Mouse (Mus musculus) kidney, adult 18-20 months (tissue): Measurements from ENCODE around the gene Rhpn2.
"Not testable (repeated sequence)": the region's sequence is repeated elsewhere in the genome, so short reads cannot be mapped to it uniquely, and the experiment has no call there.

Experiments used
- DNase-seq: peaks from one replicate; pipeline ENCODE4 v3.0.0; 2021

The Rhpn2 gene

GRCm38 (mm10) chr7:35333692-35334526 is at the start of gene Rhpn2:
TSS of gene Rhpn2 (plus strand) at chr7:35334170.
- peak; percentile 100 for DNase-seq

- DNase-seq: no peak
These were observed 40.5 kb upstream of the Rhpn2 start for GRCm38 (mm10) chr7:35293464-35293863.

DNA sequence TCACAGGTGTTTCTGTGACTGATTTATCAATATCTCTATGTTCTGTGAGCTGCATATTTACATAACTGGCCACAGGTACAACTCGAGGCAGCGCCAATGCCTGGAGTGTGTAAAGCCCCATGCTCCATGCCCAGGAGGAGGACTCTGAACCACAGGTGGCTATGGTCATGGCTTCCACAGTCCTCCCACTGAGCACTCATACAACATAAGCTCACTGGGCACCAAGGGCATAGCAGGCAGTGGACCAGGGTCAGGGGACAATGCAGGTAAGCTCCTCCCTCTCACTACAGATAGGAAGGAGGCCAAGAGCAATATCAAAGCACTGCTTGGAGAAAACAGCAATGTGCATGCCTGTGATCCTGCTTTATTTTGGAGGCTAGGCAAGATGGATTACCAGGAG is 38.3 kb upstream of the Rhpn2 start:
- DNase-seq: no peak

- DNase-seq: no peak
These were observed 36.1 kb upstream of the Rhpn2 start for GRCm38 (mm10) chr7:35297886-35298285.

- peak; percentile 34 for DNase-seq
These were observed 34.3 kb upstream of the Rhpn2 start for GRCm38 (mm10) chr7:35299656-35300055.

- no peak for DNase-seq
These were observed 33.2 kb upstream of the Rhpn2 start for GRCm38 (mm10) chr7:35300792-35301191.

- no peak for DNase-seq
These were observed 22.8 kb upstream of the Rhpn2 start for GRCm38 (mm10) chr7:35311214-35311613.

GRCm38 (mm10) chr7:35314156-35314555 is 19.8 kb upstream of the Rhpn2 start:
- no peak for DNase-seq

- peak; percentile 98 for DNase-seq
These were observed 16.0 kb upstream of the Rhpn2 start, which contains the start of gene Gpatch1 for GRCm38 (mm10) chr7:35317729-35318609. TSS of gene Gpatch1 (minus strand) at chr7:35318440.

DNA sequence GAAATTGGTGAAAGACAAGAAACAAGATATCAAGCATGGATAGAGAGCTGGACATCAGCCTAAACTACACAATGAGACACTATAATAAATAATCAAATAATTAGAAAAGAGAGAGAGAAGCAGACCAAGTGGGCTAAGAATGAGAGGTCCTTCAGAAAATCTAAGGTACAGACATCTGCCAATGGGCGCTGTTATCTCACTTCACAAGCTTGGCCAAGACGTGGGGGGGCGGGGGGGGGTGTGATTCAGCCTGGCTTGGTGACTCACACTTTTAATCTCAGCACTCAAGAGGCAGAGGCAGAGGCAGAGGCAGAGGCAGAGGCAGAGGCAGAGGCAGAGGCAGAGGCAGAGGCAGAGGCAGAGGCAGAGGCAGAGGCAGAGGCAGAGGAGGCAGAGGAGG is 14.7 kb upstream of the Rhpn2 start:
- not testable (repeated sequence) for DNase-seq

DNA sequence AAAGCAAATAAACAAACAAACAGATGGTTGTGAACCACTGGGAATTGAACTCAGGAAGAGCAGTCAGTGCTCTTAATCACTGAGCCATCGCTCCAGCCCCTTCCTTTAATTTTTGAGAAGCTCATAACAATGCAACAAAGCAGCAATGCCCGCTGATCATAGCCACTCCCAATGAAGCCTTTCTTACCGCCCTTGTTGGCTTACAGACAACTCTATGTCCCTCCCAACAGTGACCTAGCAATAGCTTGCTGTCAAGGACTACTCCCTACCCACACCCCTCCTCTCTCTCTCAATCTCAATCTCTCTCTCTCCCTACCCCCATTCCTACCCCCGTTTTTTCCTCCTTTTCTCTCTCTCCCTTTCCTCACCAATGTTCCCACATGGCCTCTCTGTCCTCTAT is 14.2 kb upstream of the Rhpn2 start:
- no peak for DNase-seq

DNA sequence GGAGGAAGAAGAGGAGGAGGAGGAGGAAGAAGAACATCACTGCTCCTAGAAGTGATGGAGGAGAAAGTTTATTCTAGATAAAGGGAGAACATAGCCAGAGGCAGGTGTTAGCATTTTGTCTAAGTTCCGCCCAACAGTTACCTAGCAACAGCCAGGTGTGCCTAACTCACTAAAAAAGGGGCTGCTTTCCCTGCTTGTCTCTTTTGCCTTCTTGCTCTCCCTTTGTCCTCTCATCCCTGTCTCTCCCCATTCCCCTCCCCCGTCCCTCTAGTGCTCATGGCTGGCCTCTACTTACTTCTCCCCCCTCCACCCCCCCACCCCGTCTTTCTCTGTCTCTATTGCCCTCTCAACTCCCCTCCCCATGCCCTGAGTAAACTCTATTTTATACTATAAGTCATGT is 11.8 kb upstream of the Rhpn2 start:
- DNase-seq: no peak

GRCm38 (mm10) chr7:35322732-35323420 is 11.1 kb upstream of the Rhpn2 start:
- DNase-seq: peak; percentile 7

GRCm38 (mm10) chr7:35331590-35331989 is 2.4 kb upstream of the Rhpn2 start:
- DNase-seq: peak; percentile 50

DNA sequence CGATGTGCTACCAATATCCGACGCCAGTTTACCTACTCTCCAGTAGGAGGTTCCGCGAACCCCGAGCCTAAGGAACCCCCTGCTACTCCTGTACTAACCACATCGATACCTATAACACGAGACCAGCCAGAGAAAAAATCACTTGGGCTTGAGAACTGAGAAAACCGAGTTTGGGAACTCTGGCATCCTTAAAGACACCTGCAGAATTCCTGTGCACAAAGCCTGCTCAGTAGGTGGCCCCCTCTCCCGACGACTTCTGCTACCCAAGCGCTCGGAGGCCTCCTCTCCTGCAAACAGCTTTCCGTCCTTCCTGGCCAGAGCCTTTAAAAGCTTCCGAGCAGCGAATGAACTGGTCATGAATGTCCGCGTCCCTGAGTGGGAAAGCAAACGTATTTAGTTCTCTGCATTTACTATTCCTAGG is 729 bp upstream of the Rhpn2 start:
- DNase-seq: no peak

DNA sequence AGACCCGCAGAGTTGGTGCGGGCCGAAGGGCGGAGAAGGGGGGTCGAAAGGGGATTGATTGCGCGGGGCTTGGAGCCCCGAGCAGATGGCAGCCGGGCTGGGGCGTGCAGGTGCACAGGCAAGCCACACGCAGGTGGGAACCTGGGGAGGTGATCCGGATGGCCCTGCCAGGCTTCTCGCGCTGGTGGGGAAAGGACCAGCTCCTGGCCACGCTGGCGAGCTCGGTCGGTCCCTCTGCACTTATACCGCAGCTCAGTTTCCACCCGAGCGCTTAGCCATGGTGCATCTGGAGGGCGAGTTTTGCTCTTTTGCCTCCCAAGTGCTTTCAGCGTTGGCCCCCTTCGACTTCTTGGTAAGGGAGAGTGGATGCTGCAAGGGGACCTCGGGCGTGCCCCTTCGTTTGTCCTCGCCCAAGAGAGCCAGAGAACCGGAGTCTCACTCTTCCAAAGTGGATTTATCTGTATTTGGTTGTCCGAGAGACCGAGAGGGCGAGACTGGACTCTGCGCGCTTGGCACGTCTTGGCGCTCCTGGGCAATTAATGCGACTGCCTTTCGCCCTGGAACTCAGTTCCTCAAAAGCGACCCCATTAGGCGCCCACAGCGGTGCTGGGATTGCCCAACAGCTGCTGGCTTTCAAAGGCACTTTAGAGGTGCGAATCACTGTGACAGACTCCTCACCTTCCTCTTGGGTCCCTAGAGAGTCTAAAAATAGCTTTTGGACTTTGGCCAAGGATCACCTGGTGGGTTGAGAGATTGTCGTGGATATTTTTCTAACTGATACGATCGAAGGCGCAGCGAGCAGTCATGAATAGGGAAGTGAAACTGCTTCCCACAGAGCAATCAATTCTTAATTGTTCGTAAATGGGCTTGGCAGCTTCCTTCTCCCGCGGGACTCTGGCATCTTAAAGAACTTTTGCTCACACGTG is 820 bp downstream of the Rhpn2 start:
- peak; percentile 64 for DNase-seq

- no peak for DNase-seq
These were observed 6.2 kb downstream of the Rhpn2 start for GRCm38 (mm10) chr7:35340196-35340595.

DNA sequence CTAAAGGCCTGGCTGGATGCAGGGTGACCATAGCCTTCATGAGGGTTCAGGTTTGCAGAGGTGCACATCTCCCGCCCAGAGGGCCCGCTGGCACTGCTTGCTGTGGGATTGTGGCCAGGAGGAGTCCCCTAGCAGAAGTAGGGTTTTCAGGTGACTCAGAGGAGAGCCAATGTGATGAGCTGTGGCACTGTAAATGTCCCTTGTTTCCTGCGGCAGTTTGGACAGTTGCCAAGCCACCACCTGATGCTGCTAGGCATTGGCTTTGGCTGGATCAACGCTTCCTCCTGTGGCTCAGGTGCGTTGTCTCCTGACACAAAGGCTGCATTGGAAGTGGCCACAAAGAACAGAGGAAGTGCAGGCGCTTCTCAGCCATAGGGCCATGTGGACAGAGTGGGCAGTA is 7.3 kb downstream of the Rhpn2 start:
- DNase-seq: peak; percentile 29

DNA sequence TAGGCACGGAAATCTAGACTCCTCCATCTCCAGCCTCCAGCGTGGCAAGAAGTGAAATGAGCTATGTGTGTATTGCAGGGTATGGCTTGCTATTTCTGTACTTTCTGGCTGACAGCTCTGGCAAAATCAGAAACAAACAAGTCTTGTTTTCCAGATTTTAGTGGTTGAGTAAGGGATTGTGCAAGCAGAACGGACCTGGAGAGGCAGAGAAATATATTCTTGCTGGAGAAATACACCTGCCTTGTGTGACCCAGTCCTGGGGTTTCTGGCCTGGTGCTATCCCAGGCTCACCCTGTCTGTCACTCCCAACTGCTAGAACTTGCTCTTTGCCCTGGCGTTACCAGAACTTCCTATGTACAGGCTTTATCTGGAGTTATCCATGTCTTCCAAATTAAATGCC is 8.5 kb downstream of the Rhpn2 start:
- DNase-seq: no peak

DNA sequence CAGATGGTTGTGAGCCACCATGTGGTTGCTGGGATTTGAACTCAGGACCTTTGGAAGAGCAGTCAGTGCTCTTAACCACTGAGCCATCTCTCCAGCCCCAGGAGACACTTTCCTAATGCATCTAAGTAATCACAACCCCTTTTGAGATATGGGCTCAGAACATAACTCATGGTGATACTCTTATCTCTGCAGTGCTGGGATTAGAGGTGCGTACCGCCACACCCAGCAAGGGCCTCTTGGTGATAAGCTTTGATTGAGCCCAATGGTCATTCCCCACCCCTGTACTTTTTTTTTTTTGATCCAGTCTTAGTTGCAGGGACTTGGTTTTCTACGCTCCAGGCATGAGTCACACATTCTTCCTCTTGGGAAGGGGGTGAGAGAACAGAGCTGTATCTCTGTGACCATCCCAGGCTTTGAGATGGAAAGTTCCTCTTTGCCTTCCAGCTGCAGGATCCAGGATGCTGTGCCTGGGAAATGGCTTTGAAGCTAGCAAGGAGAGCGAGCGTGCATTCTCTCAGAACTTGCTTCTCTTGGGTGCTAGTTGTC is 10.9 kb downstream of the Rhpn2 start:
- no peak for DNase-seq

GRCm38 (mm10) chr7:35347918-35348700 is 14.1 kb downstream of the Rhpn2 start:
- no peak for DNase-seq
